Mouse (Mus musculus) MEL (cell line): ENCODE measurements around the gene Usp22.

ENCODE experiments used
- CHD2 ChIP-seq: IDR thresholded peaks from 2 replicates; pipeline ENCODE4 v1.6.1; 2011; ENCODE audit warnings: low read length, improper control_type of control experiment
- CTCF ChIP-seq, 3 experiments: IDR thresholded peaks in 2 of 3; conservative IDR thresholded peaks in 1 of 3; 2 replicates each; pipeline ENCODE4 v1.5.1; 2011 to 2012; ENCODE audit warnings: low read length in 3 of 3, low read depth in 2 of 3, mild to moderate bottlenecking in 2 of 3, improper control_type of control experiment in 1 of 3, inconsistent platforms in 1 of 3, mixed read lengths in 1 of 3, moderate library complexity in 1 of 3; ENCODE audit not compliant: control insufficient read depth in 1 of 3, insufficient read depth in 1 of 3, poor library complexity in 1 of 3, severe bottlenecking in 1 of 3
- GABPA ChIP-seq: IDR thresholded peaks from 2 replicates; pipeline ENCODE4 v1.6.1; 2012; ENCODE audit warnings: low read depth, mild to moderate bottlenecking, inconsistent platforms, low read length, improper control_type of control experiment, moderate library complexity
- JUND ChIP-seq: IDR thresholded peaks from 2 replicates; pipeline ENCODE4 v1.6.1; 2011; ENCODE audit warnings: low read depth, mild to moderate bottlenecking, improper control_type of control experiment, low read length
- POLR2A ChIP-seq, 2 experiments: IDR thresholded peaks; 2 replicates each; pipeline ENCODE4 v1.6.1; 2011 to 2012; ENCODE audit warnings: low read length in 2 of 2, mild to moderate bottlenecking in 2 of 2, control low read depth in 1 of 2, improper control_type of control experiment in 1 of 2, low read depth in 1 of 2, moderate library complexity in 1 of 2; ENCODE audit not compliant: control insufficient read depth in 1 of 2, insufficient read depth in 1 of 2, poor library complexity in 1 of 2
- TBP ChIP-seq: IDR thresholded peaks from 2 replicates; pipeline ENCODE4 v1.8.0; 2011; ENCODE audit warnings: low read depth, low read length, improper control_type of control experiment
- ZC3H11A ChIP-seq: IDR thresholded peaks from 2 replicates; pipeline ENCODE4 v1.6.1; 2012; ENCODE audit warnings: low read depth, mild to moderate bottlenecking, inconsistent platforms, low read length, improper control_type of control experiment
- ZMIZ1 ChIP-seq: IDR thresholded peaks from 2 replicates; pipeline ENCODE4 v1.6.1; 2012; ENCODE audit warnings: low read depth, mild to moderate bottlenecking, inconsistent platforms, low read length, improper control_type of control experiment, moderate library complexity

DNA sequence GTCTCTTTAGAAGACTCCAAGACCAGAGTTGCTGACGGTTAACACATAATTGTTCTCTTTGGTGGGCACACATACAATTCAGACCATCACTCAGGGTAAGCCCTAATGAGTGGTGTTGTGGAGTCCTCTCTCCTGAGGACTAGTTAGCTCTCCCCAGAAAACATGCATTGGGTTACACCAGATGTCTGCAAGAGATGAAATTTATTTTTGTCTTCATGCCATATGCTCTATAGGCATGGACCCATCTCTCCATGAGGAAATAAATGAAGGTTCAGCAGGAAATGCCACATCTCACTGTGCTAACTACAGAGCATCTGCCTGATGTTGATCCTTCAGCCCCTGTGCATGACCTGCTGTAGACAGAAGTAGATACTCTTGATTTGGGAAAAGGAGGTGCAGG, 47.2 kb upstream of the Usp22 start:
- TF ChIP-seq CTCF (IDR thresholded peaks at IDR 0.05 in 2 of 3, conservative IDR thresholded peaks at IDR 0.05 in 1 of 3; ENCODE audit: control insufficient read depth in 1 of 3, insufficient read depth in 1 of 3, low read depth in 2 of 3, low read length in 3 of 3, poor library complexity in 1 of 3, severe bottlenecking in 1 of 3) (no peak), POLR2A (IDR thresholded peaks at IDR 0.05; ENCODE audit: control insufficient read depth in 1 of 2, insufficient read depth in 1 of 2, low read depth in 1 of 2, low read length in 2 of 2, poor library complexity in 1 of 2) (no peak), GABPA (no peak), CHD2 (no peak), JUND (no peak), TBP (no peak), ZMIZ1 (no peak), ZC3H11A (no peak)
